ENCODE assay signal across 8 mouse cellular contexts in genomic region chr4:45529201-45529985, GRCm38 (mm10). TPM values are rescaled to one million over a fixed set of nuclear protein-coding genes. Genes with fewer than 3 reads are reported as not detected.
A peak's percentile ranks its signal among the peaks of the same experiment; 100 is the strongest.
DNase-seq lines count a peak whose midpoint lies in the region; ATAC-seq and TF ChIP-seq lines count a peak whose summit lies in the region.

No protein-coding gene starts in this region.

- H3K79me2 ChIP-seq in liver, adult 2 months (ENCODE audit: control insufficient read depth, insufficient read depth, low read length): peaks cover 42% of the 10 kb centered on the region

- intact Hi-C loops in left cerebral cortex, postnatal 14 days (cut with DNase I): loop anchor here (2.0 kb wide), 1 partner anchor 111 kb away; no protein-coding TSS in a partner anchor

- H3K4me2 ChIP-seq in lung, embryonic 15.5 days: peak overlapping the region; percentile 98
- H3K4me2 ChIP-seq in heart, postnatal 0 days (ENCODE audit: low read depth, low read length): peak overlapping the region; percentile 92

- no peak for DNase-seq in lung, postnatal 25 days (ENCODE audit: low spot score)
- DNase-seq in brain, embryonic 14.5 days (ENCODE audit: low read depth): peak; percentile 40
- no peak for DNase-seq in heart, postnatal 0 days (ENCODE audit: low spot score)
- DNase-seq in liver, adult 2 months (ENCODE audit: extremely low read depth, low read depth, low spot score): no peak
- DNase-seq in spleen, postnatal 4 days (ENCODE audit: low spot score in 2 of 2): peak; percentile 44 to 76
- no peak for DNase-seq in left cerebral cortex, postnatal 14 days (ENCODE audit: low spot score in 2 of 2)
- DNase-seq in ovary, postnatal 36 days (ENCODE audit: low spot score): no peak

- no peak for TF ChIP-seq POLR2A in brain, embryonic 14.5 days (IDR thresholded peaks at IDR 0.05; ENCODE audit: borderline replicate concordance, extremely low read depth, insufficient read depth, insufficient read length, poor library complexity, severe bottlenecking)
- no peak for TF ChIP-seq POLR2A in liver, adult 2 months (IDR thresholded peaks at IDR 0.05; ENCODE audit: extremely low read depth, insufficient read depth, low read length)

- no peaks in the 10 kb centered on the region for H3K9me3 ChIP-seq in lung, embryonic 15.5 days
- H3K9me3 ChIP-seq in heart, postnatal 0 days (replicated peaks; ENCODE audit: control insufficient read depth, low read length): no peaks in the 10 kb centered on the region

- TF ChIP-seq EP300 in heart, postnatal 0 days (IDR thresholded peaks at IDR 0.05; ENCODE audit: low read depth): no peak

- peak overlapping the region; percentile 82 for H3K4me3 ChIP-seq in lung, embryonic 15.5 days
- H3K4me3 ChIP-seq in heart, postnatal 0 days (ENCODE audit: low read depth, low read length): peak overlapping the region; percentile 94
- H3K4me3 ChIP-seq in liver, adult 2 months (ENCODE audit: insufficient read depth, low read depth, low read length): peak overlapping the region; percentile 91

- TF ChIP-seq CTCF in brain, embryonic 14.5 days (IDR thresholded peaks at IDR 0.05; ENCODE audit: borderline replicate concordance, extremely low read depth, insufficient read depth, insufficient read length): no peak
- TF ChIP-seq CTCF in heart, postnatal 0 days (IDR thresholded peaks at IDR 0.05; ENCODE audit: low read depth): no peak
- TF ChIP-seq CTCF in liver, adult 2 months (IDR thresholded peaks at IDR 0.05; ENCODE audit: low read depth, low read length): no peak

- H3K9ac ChIP-seq in lung, embryonic 15.5 days: peak overlapping the region; percentile 87
- H3K9ac ChIP-seq in heart, postnatal 0 days (replicated peaks; ENCODE audit: low read depth, low read length): peak overlapping the region; percentile 95
- H3K9ac ChIP-seq in liver, adult 2 months (ENCODE audit: low read depth, low read length): peak overlapping the region; percentile 96

- H3K27ac ChIP-seq in lung, embryonic 15.5 days: peak overlapping the region; percentile 99
- peak overlapping the region; percentile 95 for H3K27ac ChIP-seq in heart, postnatal 0 days (ENCODE audit: low read depth)
- peak overlapping the region; percentile 61 for H3K27ac ChIP-seq in liver, adult 2 months (replicated peaks; ENCODE audit: insufficient read depth, low read depth, low read length)

- H3K36me3 ChIP-seq in lung, embryonic 15.5 days: peaks cover 2% of the 10 kb centered on the region; the same call in 1 of the 2 replicates
- H3K36me3 ChIP-seq in heart, postnatal 0 days (replicated peaks; ENCODE audit: control insufficient read depth, insufficient read depth, low read length): 0 out of 2 replicates have a peak, but pooled peaks cover 3% of the 10 kb centered on the region
- no peaks in the 10 kb centered on the region; the same call in 1 of the 2 replicates for H3K36me3 ChIP-seq in liver, adult 2 months (ENCODE audit: control insufficient read depth, insufficient read depth, low read length)

- H3K27me3 ChIP-seq in lung, embryonic 15.5 days: no peaks in the 10 kb centered on the region
- H3K27me3 ChIP-seq in heart, postnatal 0 days (ENCODE audit: control insufficient read depth, insufficient read depth, low read length): no peaks in the 10 kb centered on the region
- H3K27me3 ChIP-seq in liver, adult 2 months (ENCODE audit: control insufficient read depth, insufficient read depth, low read length): no peaks in the 10 kb centered on the region

- ATAC-seq in lung, embryonic 15.5 days (ENCODE audit: borderline replicate concordance, extremely low read depth, low FRiP score, low TSS enrichment): 0 out of 2 replicates have a peak, but pooled peaks have one; percentile 1
- no peak for ATAC-seq in heart, postnatal 0 days (ENCODE audit: insufficient read depth, low read depth)

- H3K4me1 ChIP-seq in lung, embryonic 15.5 days: peaks cover 33% of the 10 kb centered on the region
- H3K4me1 ChIP-seq in heart, postnatal 0 days (ENCODE audit: control insufficient read depth, insufficient read depth): peaks cover 36% of the 10 kb centered on the region
- H3K4me1 ChIP-seq in liver, adult 2 months (ENCODE audit: control insufficient read depth, insufficient read depth, low read length): peaks cover 25% of the 10 kb centered on the region

- under 1% methylated on average over 70 of the region's 71 CpGs for WGBS in lung, embryonic 15.5 days
- under 1% methylated on average over 42 of the region's 71 CpGs for WGBS in heart, postnatal 0 days
- under 1% methylated on average over 71 of the region's 71 CpGs for WGBS in liver, adult 2 months

RNA-seq across cellular contexts. Expression of gene Shb, which starts 2.9 kb away (rescaled TPM):
- 11.4 and 13.5 TPM in 2 replicates for polyA plus RNA-seq in lung, embryonic 15.5 days (2015; fragmentation: Nextera tagmentation; extraction: Ambion mirVana)
- polyA plus RNA-seq in brain, embryonic 14.5 days (2012; rRNA removed): 36.4 and 47.2 TPM in 2 replicates
- total RNA-seq in heart, postnatal 0 days (2014; rRNA removed; ENCODE audit: low replicate concordance): 54.8 and 79.6 TPM in 2 replicates
- 6.5 and 7.4 TPM in 2 replicates for polyA plus RNA-seq in heart, postnatal 0 days (2015; fragmentation: Nextera tagmentation; extraction: Ambion mirVana)
- 16.1 and 17.1 TPM in 2 replicates for total RNA-seq in liver, adult 2 months (2014; rRNA removed)
- polyA plus RNA-seq in liver, adult 2 months (2012; rRNA removed): 42.1 and 65.7 TPM in 2 replicates
- total RNA-seq in left cerebral cortex, postnatal 14 days (2021): 10 to 100 TPM; 12.1 to 15.0 TPM

Comparison
In these comparisons a context has a peak if more than half of its experiments do, and no peak if none do; other contexts are left out.
1. DNase-seq: peak in brain, embryonic 14.5 days (single experiment) and spleen, postnatal 4 days (2 of 2); none in lung, postnatal 25 days (single experiment), heart, postnatal 0 days (single experiment), liver, adult 2 months (single experiment), left cerebral cortex, postnatal 14 days (0 of 2) and ovary, postnatal 36 days (single experiment).
2. Peak in every context shown above with its lines, with median percentiles within 50 percentile points of each other: H3K27ac ChIP-seq, H3K4me3 ChIP-seq and H3K9ac ChIP-seq.